Mouse (Mus musculus) bone marrow, adult 2 months (tissue): ENCODE measurements around the gene Ptpra.

Experiments
- CTCF ChIP-seq: fragments of 200-500 bp; IDR thresholded peaks from 2 replicates; pipeline ENCODE4 v1.5.1; 2011; ENCODE audit warnings: low read length, control low read depth; ENCODE audit not compliant: control insufficient read depth, insufficient read depth
- POLR2A ChIP-seq: fragments of 200-500 bp; IDR thresholded peaks from 2 replicates; pipeline ENCODE4 v1.6.1; 2011; ENCODE audit warnings: low read depth, mild to moderate bottlenecking, control low read depth, low read length, borderline replicate concordance; ENCODE audit not compliant: control insufficient read depth

DNA sequence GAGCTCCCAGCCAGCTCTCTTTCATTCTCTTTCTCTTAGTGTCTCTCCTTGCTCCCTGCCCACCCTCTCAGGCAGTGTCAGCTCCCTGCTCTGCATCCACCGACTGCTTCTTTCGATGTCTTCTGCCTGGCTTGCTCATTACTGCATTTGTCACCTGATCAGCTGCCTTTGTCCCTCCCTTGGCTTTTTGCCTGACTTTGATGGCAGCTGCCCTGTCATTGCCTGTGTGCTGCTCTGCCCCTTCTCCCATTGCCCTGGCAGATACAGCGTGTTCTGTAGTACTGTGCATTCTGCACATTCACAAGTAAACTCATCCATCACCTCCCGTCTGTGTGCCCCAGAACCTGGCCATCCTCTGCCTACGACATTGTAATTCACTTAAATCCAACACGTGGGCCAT lies 46.0 kb downstream of the Ptpra start:
- no peak for TF ChIP-seq CTCF
- no peak for TF ChIP-seq POLR2A
